Mouse (Mus musculus) hindbrain, embryonic 10.5 days (tissue): ENCODE data around the gene Itpr2. TPM values are rescaled to one million over a fixed set of nuclear protein-coding genes. Genes with fewer than 3 reads are reported as not detected.

Experiments used
- DNase-seq: peaks from one replicate; pipeline ENCODE4 v3.0.0-alpha.2; 2017; ENCODE audit warnings: low spot score
- H3K27ac ChIP-seq: fragments of 300-500 bp; sonication (generic); 2 replicates; pipeline ENCODE4 v1.5.1; 2016; ENCODE audit warnings: mild to moderate bottlenecking, moderate library complexity
- H3K27me3 ChIP-seq: fragments of 300-500 bp; sonication (generic); 2 replicates; pipeline ENCODE4 v1.6.1; 2016; ENCODE audit warnings: mild to moderate bottlenecking; ENCODE audit not compliant: poor library complexity, insufficient read depth, severe bottlenecking
- H3K36me3 ChIP-seq: fragments of 300-500 bp; sonication (generic); 2 replicates; pipeline ENCODE4 v1.6.1; 2016; ENCODE audit warnings: mild to moderate bottlenecking, moderate library complexity
- H3K4me1 ChIP-seq: fragments of 300-500 bp; sonication (generic); replicated peaks from 2 replicates; pipeline ENCODE4 v1.6.1; 2016; ENCODE audit warnings: mild to moderate bottlenecking
- H3K4me3 ChIP-seq: fragments of 300-500 bp; sonication (generic); 2 replicates; pipeline ENCODE4 v1.5.1; 2016; ENCODE audit warnings: mild to moderate bottlenecking, moderate library complexity
- H3K9me3 ChIP-seq: fragments of 300-500 bp; sonication (generic); 2 replicates; pipeline ENCODE4 v1.6.1; 2016; ENCODE audit warnings: mild to moderate bottlenecking, moderate library complexity
- WGBS: fragments of 180-500 bp; shearing (Covaris S2); methylation state at CpG from one replicate; pipeline ENCODE4 v1.1.7; 2016; 5-methylcytosine and 5-hydroxymethylcytosine counted together
- polyA plus RNA-seq: library from polyadenylated mRNA; unstranded; fragments of >200 nt; fragmentation: Nextera tagmentation; extraction: Ambion mirVana; gene quantifications from 2 replicates; pipeline ENCODE4 v1.2.1, GENCODE M21; 2016

The Itpr2 gene
- polyA plus RNA-seq, 1 experiment from 2014 or later, result 5.0 TPM

DNA sequence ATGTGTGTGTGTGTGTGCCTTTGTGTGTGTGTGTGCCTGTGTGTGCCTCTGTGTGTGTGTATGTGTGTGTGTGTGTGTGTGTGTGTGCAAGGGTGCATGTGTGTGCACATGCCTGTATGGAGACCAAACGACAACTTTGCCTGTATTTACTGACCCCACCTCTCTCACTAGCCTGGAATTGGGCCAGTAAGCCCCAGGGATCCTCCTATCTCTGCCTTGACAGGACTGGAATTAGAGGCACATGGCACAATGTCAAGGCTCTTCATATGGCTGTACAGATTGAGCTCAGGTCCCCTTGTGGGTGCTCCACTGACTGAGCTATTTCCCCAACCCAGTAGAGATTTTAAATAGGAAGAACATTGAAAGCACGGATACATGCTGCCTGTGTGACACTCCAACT is 198.7 kb downstream of the Itpr2 start:
- Histone ChIP-seq H3K9me3 (no peaks in the 10 kb centered on the region), H3K27ac (no peak overlapping the region), H3K27me3 (no peaks in the 10 kb centered on the region; the same call in 1 of the 2 replicates), H3K4me1 (peaks cover 12% of the 10 kb centered on the region), H3K4me3 (no peak overlapping the region), H3K36me3 (no peaks in the 10 kb centered on the region)
- 86% methylated on average over 2 of the region's 2 CpGs for WGBS
- no peak for DNase-seq

DNA sequence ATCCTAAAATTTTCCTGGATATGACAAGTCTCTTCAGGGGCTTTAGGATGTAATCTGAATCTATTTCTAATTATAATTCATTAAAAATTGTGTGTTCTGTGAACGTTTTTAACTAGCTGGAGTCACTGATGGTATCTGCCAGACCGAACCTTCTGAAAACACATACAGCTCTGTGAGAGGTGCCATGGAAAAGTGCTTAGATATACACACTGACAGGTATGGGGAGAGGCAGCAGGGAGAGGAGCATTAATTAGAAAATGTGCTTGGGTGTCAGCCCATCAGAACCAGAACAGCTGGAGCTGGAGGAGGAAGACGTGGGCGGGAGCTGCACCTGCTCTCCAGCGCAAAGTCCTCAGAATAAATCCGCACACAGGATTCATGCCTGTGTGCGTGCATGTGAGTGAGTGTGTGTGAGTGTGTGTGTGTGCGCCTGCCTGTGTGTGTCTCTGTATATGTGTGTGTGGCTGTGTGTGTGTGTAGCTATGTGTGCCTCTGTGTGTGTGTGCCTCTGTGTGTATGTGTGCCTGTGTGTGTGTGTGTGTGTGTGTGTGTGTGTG is 199.4 kb downstream of the Itpr2 start:
- no peak for DNase-seq
- H3K4me3 ChIP-seq, result no peak overlapping the region
- no peak overlapping the region for H3K27ac ChIP-seq
- H3K4me1 ChIP-seq, result peaks cover 12% of the 10 kb centered on the region
- no peaks in the 10 kb centered on the region for H3K9me3 ChIP-seq
- H3K27me3 ChIP-seq, result no peaks in the 10 kb centered on the region; the same call in 1 of the 2 replicates
- H3K36me3 ChIP-seq, result no peaks in the 10 kb centered on the region
- WGBS, result 89% methylated on average over 8 of the region's 8 CpGs

DNA sequence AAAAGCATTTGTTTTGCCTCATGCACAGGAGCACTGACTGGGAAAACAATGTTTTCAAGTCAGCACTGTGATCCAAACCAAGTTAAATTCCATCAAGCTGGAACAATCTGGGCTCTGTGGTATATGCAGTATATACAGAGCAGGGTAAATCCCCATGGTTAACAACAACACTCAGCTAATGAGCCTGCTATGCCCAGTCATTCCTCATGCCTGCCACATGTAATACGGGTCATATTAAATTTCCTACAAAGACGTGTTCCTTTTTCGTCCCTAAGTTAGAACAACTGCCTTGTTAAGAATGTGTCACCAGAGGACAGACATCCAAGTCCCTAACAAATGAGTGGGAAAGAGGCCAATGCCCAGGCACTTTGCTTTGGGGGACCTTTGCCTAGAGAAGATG is 199.9 kb downstream of the Itpr2 start:
- WGBS, result 79% methylated on average over 3 of the region's 3 CpGs

DNA sequence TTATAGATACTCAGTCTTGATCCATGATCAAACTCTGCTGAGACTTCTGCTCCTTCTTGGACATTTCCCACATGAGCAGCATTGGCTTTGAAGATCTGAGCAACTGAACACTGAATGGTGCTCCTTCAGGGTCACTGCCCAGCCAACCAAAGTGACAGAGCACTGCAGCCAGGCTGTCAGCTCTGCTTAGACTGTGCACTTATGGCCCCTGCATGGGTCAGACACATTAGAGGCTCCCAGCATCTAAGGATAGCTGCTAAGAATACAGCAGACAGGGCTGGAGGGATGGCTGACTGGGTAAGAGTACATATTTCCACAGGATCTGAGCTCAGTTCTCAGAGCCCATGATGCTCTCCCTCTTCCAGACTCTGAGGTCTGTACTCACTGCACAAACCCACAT is 201.1 kb downstream of the Itpr2 start:
- Histone ChIP-seq H3K36me3 (no peaks in the 10 kb centered on the region), H3K4me3 (no peak overlapping the region), H3K27me3 (no peaks in the 10 kb centered on the region; the same call in 1 of the 2 replicates), H3K4me1 (peaks cover 12% of the 10 kb centered on the region), H3K9me3 (no peaks in the 10 kb centered on the region), H3K27ac (peak overlapping the region; percentile 12; the same call in 1 of the 2 replicates)
- DNase-seq, result no peak

More for the DNA sequence above, 199.9 kb downstream of the Itpr2 start:
- H3K27me3 ChIP-seq, result no peaks in the 10 kb centered on the region; the same call in 1 of the 2 replicates
- DNase-seq, result no peak
- H3K4me3 ChIP-seq, result no peak overlapping the region
- no peaks in the 10 kb centered on the region for H3K36me3 ChIP-seq
- peaks cover 12% of the 10 kb centered on the region for H3K4me1 ChIP-seq
- no peak overlapping the region for H3K27ac ChIP-seq
- H3K9me3 ChIP-seq, result no peaks in the 10 kb centered on the region

DNA sequence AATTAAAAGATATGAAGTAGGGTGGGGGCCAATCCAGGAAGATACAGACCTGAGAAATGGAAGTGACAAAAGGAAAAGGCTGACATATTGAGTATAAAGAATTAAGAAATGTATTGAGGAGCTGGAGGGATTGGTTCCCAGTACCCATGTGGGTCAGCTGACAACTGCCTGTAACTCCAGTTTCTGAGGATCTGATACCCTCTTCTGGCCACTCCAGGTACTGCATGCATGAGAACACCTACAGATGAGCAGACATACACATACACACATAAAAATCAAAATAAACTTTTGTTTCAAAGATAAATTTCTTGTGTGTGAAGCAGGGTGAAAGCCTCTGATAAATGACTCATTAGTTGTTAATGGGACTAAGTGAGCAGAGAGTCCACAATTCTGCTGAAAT is 203.3 kb downstream of the Itpr2 start:
- Histone ChIP-seq H3K27me3 (no peaks in the 10 kb centered on the region; the same call in 1 of the 2 replicates), H3K36me3 (no peaks in the 10 kb centered on the region), H3K4me1 (peaks cover 14% of the 10 kb centered on the region), H3K4me3 (no peak overlapping the region), H3K9me3 (no peaks in the 10 kb centered on the region), H3K27ac (no peak overlapping the region)
- no peak for DNase-seq

DNA sequence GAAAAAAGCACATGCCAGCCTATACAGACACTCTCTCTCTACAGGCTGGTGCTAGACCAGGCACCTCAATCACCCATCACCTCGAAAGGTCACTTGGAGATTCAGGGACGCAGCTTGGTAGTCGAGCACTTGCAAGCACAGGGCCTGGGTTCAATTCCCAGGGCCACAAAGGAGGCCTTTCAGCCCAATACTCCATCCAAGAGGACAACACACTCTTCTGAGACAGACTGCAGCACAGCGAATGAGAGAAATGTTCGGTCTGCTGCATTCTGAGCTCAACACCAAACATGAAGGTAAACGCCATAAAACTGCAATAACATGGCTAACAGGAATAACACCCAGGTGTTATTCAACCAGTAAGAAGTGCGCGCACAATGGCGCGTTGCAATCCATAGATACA is 211.0 kb downstream of the Itpr2 start:
- no peaks in the 10 kb centered on the region for H3K36me3 ChIP-seq
- 94% methylated on average over 10 of the region's 10 CpGs for WGBS
- H3K27me3 ChIP-seq, result no peaks in the 10 kb centered on the region
- no peak overlapping the region for H3K27ac ChIP-seq
- DNase-seq, result no peak
- H3K9me3 ChIP-seq, result peaks cover 9% of the 10 kb centered on the region; the same call in 1 of the 2 replicates
- peaks cover 11% of the 10 kb centered on the region for H3K4me1 ChIP-seq
- H3K4me3 ChIP-seq, result no peak overlapping the region

DNA sequence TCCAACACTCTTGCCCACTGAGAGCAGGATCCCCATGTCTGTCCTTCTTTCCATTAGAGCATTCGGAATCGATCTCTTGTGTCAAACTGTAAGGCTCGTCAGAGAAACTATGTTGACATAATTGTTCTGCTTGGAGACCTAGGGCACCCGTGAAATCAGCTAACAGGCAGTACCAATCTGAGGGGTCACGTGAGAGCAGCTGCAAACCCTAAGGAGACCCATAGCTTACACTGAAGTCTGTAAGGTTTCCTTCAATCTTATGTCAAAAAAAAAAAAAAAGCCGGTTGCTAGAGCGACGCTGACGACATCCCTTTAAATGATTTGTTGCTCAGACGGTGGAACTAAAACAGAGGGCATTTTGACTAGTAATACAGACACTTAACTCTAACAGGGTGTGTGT is 212.2 kb downstream of the Itpr2 start:
- H3K27ac ChIP-seq, result no peak overlapping the region
- H3K4me1 ChIP-seq, result peaks cover 11% of the 10 kb centered on the region
- H3K4me3 ChIP-seq, result no peak overlapping the region
- peaks cover 9% of the 10 kb centered on the region; the same call in 1 of the 2 replicates for H3K9me3 ChIP-seq
- WGBS, result 59% methylated on average over 10 of the region's 10 CpGs
- no peaks in the 10 kb centered on the region for H3K36me3 ChIP-seq
- no peaks in the 10 kb centered on the region for H3K27me3 ChIP-seq
- no peak for DNase-seq

DNA sequence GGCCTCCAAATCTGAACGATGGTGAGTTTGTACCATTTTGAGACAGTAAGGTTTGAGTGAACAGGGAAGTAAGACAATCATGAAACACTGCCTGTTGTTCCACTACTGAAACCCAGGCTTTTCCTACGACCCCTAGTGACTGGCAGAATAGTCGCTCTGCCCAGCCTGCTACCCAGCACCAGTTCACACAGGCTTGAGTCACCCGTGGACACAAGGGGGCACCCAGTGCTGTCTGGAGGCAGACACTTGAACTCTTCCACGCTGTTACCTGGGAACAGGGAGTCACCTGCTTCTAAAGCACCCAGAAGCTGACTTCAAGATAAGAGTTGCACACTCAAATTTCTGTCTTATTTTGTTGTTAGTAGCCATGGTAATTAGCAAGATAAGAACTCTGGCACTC is 213.8 kb downstream of the Itpr2 start:
- DNase-seq, result no peak
- peaks cover 9% of the 10 kb centered on the region; the same call in 1 of the 2 replicates for H3K9me3 ChIP-seq
- no peak overlapping the region for H3K27ac ChIP-seq
- H3K27me3 ChIP-seq, result no peaks in the 10 kb centered on the region
- no peaks in the 10 kb centered on the region for H3K36me3 ChIP-seq
- no peak overlapping the region for H3K4me3 ChIP-seq
- peaks cover 9% of the 10 kb centered on the region for H3K4me1 ChIP-seq
- WGBS, result 88% methylated on average over 5 of the region's 5 CpGs

DNA sequence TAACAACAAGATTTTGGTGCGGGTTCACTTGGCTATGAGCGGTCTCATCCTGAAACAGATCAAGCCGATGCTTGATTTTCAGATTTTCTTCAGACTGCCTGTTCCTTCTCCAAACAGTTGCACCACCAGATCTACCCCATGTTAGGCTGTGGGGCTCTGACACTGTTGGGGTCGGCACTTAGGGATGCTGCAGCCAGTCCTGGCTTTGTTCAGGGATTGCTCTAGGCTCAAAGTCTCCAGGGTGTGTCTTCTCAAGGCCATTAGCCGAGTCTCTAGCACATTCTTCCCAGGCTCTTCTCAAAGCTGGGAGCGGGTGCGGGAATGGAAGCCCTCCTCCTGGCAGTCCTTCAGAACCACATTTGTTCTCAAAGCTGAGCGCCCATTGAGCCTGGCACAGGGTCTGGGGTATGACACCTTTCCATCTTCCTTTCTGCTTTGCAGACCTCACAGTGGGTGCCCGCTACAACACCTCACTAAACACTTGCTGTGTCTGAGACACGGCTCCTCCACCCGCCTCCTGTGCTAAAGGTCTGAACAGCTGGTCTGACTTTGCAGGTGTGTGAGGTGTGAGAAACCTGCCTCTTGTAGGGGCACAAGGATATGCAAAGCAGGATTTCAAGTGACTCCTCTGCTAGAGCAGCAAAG is 217.0 kb downstream of the Itpr2 start:
- no peak for DNase-seq
- WGBS, result 93% methylated on average over 11 of the region's 11 CpGs
- no peaks in the 10 kb centered on the region for H3K36me3 ChIP-seq
- H3K27ac ChIP-seq, result no peak overlapping the region
- peaks cover 9% of the 10 kb centered on the region; the same call in 1 of the 2 replicates for H3K9me3 ChIP-seq
- H3K27me3 ChIP-seq, result no peaks in the 10 kb centered on the region
- no peak overlapping the region for H3K4me3 ChIP-seq
- peaks cover 7% of the 10 kb centered on the region for H3K4me1 ChIP-seq

DNA sequence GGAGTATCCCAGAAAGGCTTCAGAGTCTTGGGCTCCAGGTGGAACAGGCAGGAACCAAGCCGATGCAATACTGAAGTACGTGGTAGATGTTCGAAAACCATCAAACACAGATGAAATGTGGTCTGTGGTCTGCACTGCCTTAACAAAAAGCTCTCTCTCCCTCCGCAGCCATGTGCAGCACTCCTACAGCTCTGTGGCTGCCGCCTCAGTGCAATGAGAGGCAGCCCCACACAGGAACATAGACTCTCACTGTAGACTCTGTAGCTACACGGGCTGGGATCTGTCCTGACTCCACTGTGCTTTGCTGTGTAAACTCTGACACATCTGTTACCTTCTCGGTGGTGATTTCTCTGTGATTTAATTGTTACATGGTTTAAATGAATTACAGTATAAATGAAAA is 218.0 kb downstream of the Itpr2 start:
- Histone ChIP-seq H3K27me3 (no peaks in the 10 kb centered on the region), H3K4me3 (no peak overlapping the region), H3K9me3 (peaks cover 9% of the 10 kb centered on the region; the same call in 1 of the 2 replicates), H3K4me1 (no peaks in the 10 kb centered on the region), H3K36me3 (no peaks in the 10 kb centered on the region), H3K27ac (no peak overlapping the region)
- WGBS, result 84% methylated on average over 7 of the region's 7 CpGs
- DNase-seq, result no peak

DNA sequence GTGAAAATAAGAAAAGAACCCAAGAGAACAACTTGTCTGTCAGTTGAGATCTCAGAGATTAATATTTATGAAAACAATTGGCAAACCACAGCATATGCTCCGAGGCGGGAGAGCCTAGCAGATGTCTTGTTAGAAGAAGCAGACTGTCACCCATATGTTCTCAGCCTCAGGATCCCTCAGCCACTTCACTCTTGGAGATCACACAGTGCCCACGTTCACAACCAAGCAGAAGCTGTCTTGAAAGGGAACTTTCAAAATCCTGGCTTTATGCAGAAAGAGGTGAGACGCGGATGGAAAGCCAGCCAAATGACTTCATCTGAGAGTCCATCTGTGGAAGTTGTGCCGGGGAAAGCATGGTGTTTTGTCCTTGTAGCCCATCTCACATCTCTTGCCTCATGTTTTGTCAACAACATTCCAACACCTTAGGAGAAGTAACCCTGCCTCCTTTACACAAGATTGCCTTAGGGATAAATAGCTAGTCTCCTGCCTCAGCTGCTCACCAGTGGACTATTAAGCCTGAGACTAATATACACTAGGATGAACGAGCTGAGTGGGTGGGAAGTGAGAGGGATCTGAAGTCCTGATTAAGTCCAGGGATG is 219.9 kb downstream of the Itpr2 start:
- WGBS, result 82% methylated on average over 7 of the region's 7 CpGs
- Histone ChIP-seq H3K27me3 (no peaks in the 10 kb centered on the region), H3K27ac (no peak overlapping the region), H3K36me3 (no peaks in the 10 kb centered on the region), H3K4me3 (no peak overlapping the region), H3K4me1 (no peaks in the 10 kb centered on the region), H3K9me3 (no peaks in the 10 kb centered on the region)
- DNase-seq, result no peak

DNA sequence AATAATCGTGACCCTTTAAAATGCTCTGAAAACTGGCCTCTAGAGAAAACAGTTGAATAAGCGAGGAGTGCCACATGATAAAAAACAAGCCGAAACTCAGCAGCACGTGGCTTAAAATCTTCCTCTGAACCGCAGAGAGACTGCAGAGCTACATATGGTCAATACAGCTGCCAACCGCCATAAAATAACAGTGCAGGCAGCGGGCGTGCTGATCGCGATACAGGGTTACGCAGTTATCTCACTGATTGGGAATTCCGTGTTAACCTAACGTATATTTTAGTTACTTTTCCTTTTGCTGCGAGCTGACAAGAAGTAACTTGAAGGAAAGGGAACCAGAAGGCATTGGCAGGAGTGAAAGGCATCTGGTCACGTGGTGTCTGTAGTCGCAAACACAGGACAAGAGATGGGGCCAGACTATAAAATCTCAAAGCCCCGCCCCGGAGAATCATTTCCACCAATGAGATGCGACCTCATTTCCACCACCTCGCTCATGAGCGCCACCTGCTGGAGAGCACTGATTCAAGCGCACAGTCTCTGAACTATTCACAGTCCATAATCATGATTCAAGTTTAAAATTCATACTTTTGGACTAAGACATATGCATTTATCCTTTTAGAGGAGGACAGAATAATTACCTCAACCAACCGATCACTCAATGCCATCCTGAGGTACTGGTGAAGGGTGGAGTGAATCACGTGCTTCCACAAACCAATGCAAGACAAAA is 220.7 kb downstream of the Itpr2 start:
- Histone ChIP-seq H3K9me3 (no peaks in the 10 kb centered on the region), H3K27me3 (no peaks in the 10 kb centered on the region), H3K4me3 (no peak overlapping the region), H3K4me1 (no peaks in the 10 kb centered on the region), H3K27ac (no peak overlapping the region), H3K36me3 (no peaks in the 10 kb centered on the region)
- WGBS, result 95% methylated on average over 24 of the region's 24 CpGs
- no peak for DNase-seq

DNA sequence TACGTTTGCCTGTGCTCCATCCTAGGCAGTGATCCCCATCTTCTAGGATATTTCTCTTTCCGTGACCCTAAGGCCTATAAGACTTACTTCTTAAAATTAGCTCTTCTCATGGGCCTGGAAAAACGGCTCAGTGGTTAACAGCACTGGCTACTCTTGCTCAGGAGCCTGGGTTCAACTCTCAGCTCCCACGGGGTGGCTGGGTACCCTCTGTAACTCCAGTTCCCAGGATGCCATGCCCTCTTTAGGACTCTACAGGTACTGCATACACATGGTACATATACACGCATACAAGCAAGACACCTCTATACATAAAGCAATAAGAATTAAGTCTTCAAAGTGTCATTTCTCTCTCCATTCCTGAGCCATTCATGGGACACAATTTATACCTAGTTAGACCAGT is 228.8 kb downstream of the Itpr2 start:
- Histone ChIP-seq H3K27me3 (no peaks in the 10 kb centered on the region), H3K36me3 (no peaks in the 10 kb centered on the region), H3K27ac (no peak overlapping the region), H3K4me3 (no peak overlapping the region), H3K4me1 (peaks cover 5% of the 10 kb centered on the region; the same call in 1 of the 2 replicates), H3K9me3 (no peaks in the 10 kb centered on the region)
- no peak for DNase-seq
- 89% methylated on average over 5 of the region's 5 CpGs for WGBS
